Comparison of ENCODE assay signal across 8 mouse cellular contexts in the genomic region with DNA sequence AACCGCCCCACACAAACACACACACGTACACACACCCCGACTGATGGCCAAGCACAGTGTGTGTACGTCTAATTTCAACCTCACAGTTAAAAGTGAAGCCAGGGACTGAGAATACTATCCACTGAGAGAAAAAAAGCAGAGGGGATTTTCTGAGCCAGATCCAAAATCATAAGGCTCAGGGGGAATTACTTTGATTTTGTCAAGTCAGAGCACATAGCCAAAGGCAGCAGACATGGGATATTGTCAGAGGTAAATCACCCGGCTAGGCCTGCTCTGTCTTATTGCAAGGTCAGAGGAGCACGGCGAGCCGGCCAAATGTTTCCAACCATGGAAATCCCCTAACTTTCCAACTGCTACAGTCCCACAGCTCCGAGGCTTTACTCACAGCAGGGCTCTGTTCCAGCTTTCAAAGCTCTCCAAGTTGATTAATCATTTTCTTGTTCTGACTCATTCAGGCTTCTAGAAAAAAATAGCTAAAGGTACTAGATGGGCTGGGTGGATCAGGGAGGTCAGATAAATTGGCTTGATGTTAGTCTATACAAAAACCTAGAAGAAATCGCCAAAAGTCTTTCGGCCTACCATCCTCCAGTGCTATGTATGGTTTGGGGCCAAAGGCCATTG.
DNase-seq lines count a peak whose midpoint lies in the region; ATAC-seq and TF ChIP-seq lines count a peak whose summit lies in the region.

No protein-coding gene starts in this region.

- no peak for TF ChIP-seq CTCF in hindbrain, postnatal 0 days (IDR thresholded peaks at IDR 0.05; ENCODE audit: low read depth)
- TF ChIP-seq CTCF in liver, postnatal 0 days (IDR thresholded peaks at IDR 0.05; ENCODE audit: low read depth): no peak

- no peaks in the 10 kb centered on the region for H3K9me3 ChIP-seq in hindbrain, embryonic 13.5 days
- H3K9me3 ChIP-seq in hindbrain, embryonic 11.5 days (ENCODE audit: control insufficient read depth, low read length): no peaks in the 10 kb centered on the region
- no peaks in the 10 kb centered on the region for H3K9me3 ChIP-seq in hindbrain, postnatal 0 days (ENCODE audit: low read length)
- H3K9me3 ChIP-seq in liver, postnatal 0 days (ENCODE audit: low read length): no peaks in the 10 kb centered on the region

- H3K4me2 ChIP-seq in hindbrain, embryonic 13.5 days: no peak overlapping the region
- no peak overlapping the region for H3K4me2 ChIP-seq in hindbrain, embryonic 11.5 days (replicated peaks; ENCODE audit: low read depth, low read length)
- H3K4me2 ChIP-seq in hindbrain, postnatal 0 days (ENCODE audit: low read depth, low read length): no peak overlapping the region
- no peak overlapping the region for H3K4me2 ChIP-seq in liver, postnatal 0 days (ENCODE audit: low read depth, low read length)

- H3K9ac ChIP-seq in hindbrain, embryonic 13.5 days: no peak overlapping the region
- H3K9ac ChIP-seq in hindbrain, embryonic 11.5 days (ENCODE audit: low read depth, low read length): no peak overlapping the region
- no peak overlapping the region for H3K9ac ChIP-seq in hindbrain, postnatal 0 days (replicated peaks; ENCODE audit: low read length)
- no peak overlapping the region for H3K9ac ChIP-seq in liver, postnatal 0 days (replicated peaks)

- 41% methylated on average over 11 of the region's 11 CpGs for WGBS in hindbrain, embryonic 13.5 days
- WGBS in hindbrain, embryonic 11.5 days: 44% methylated on average over 11 of the region's 11 CpGs
- WGBS in hindbrain, postnatal 0 days: 35% methylated on average over 11 of the region's 11 CpGs
- WGBS in liver, postnatal 0 days (ENCODE audit: insufficient replicate concordance): 67% methylated on average over 11 of the region's 11 CpGs

- H3K4me1 ChIP-seq in hindbrain, embryonic 13.5 days (replicated peaks): no peaks in the 10 kb centered on the region; the same call in 1 of the 2 replicates
- peaks cover 4% of the 10 kb centered on the region; the same call in 1 of the 2 replicates for H3K4me1 ChIP-seq in hindbrain, embryonic 11.5 days (replicated peaks; ENCODE audit: control insufficient read depth, insufficient read depth, low read length)
- H3K4me1 ChIP-seq in hindbrain, postnatal 0 days (ENCODE audit: insufficient read depth, low read length): 0 out of 2 replicates have a peak, but pooled peaks cover 5% of the 10 kb centered on the region
- peaks cover 21% of the 10 kb centered on the region for H3K4me1 ChIP-seq in liver, postnatal 0 days (ENCODE audit: insufficient read depth)

- H3K4me3 ChIP-seq in hindbrain, embryonic 13.5 days: no peak overlapping the region
- no peak overlapping the region for H3K4me3 ChIP-seq in hindbrain, embryonic 11.5 days (ENCODE audit: low read depth, low read length)
- H3K4me3 ChIP-seq in hindbrain, postnatal 0 days (ENCODE audit: low read length): no peak overlapping the region
- no peak overlapping the region for H3K4me3 ChIP-seq in liver, postnatal 0 days (ENCODE audit: low read depth, low read length)

- no peak for ATAC-seq in hindbrain, embryonic 13.5 days (ENCODE audit: low FRiP score)
- ATAC-seq in hindbrain, embryonic 11.5 days (ENCODE audit: low FRiP score): no peak
- ATAC-seq in CD4-positive, CD25-positive, alpha-beta regulatory T cell, adult 4 months: peak; percentile 84
- no peak for ATAC-seq in hindbrain, postnatal 0 days
- ATAC-seq in liver, postnatal 0 days: peak; percentile 63

- no peak for DNase-seq in hindbrain, embryonic 11.5 days (ENCODE audit: low spot score)
- DNase-seq in fat pad, adult 2 months (ENCODE audit: extremely low read depth, low read depth, low spot score): peak; percentile 100
- DNase-seq in hindbrain, postnatal 0 days (ENCODE audit: low spot score): peak; percentile 70
- DNase-seq in liver, postnatal 0 days: peak; percentile 27
- peak; percentile 48 for DNase-seq in testis, postnatal 10 days (ENCODE audit: low spot score)
- DNase-seq in c-Kit-positive CD71-positive TER-119-positive erythroid progenitor cells, embryonic 14.5 days (ENCODE audit: low spot score): no peak

- H3K36me3 ChIP-seq in hindbrain, embryonic 13.5 days: no peaks in the 10 kb centered on the region
- H3K36me3 ChIP-seq in hindbrain, embryonic 11.5 days (ENCODE audit: control insufficient read depth, insufficient read depth, low read length): no peaks in the 10 kb centered on the region
- H3K36me3 ChIP-seq in hindbrain, postnatal 0 days (ENCODE audit: insufficient read depth, low read length): no peaks in the 10 kb centered on the region
- no peaks in the 10 kb centered on the region for H3K36me3 ChIP-seq in liver, postnatal 0 days (replicated peaks; ENCODE audit: insufficient read depth, low read length)

- peak overlapping the region; percentile 32; the same call in 1 of the 2 replicates for H3K27ac ChIP-seq in hindbrain, embryonic 13.5 days
- H3K27ac ChIP-seq in hindbrain, embryonic 11.5 days (ENCODE audit: low read depth, low read length): no peak overlapping the region
- no peak overlapping the region for H3K27ac ChIP-seq in hindbrain, postnatal 0 days
- H3K27ac ChIP-seq in liver, postnatal 0 days (ENCODE audit: low read depth): peak overlapping the region; percentile 49

- no peak for TF ChIP-seq EP300 in liver, postnatal 0 days (IDR thresholded peaks at IDR 0.05; ENCODE audit: low read depth)

- H3K27me3 ChIP-seq in hindbrain, embryonic 13.5 days: no peaks in the 10 kb centered on the region
- H3K27me3 ChIP-seq in hindbrain, embryonic 11.5 days (ENCODE audit: control insufficient read depth, insufficient read depth, low read length): no peaks in the 10 kb centered on the region
- H3K27me3 ChIP-seq in hindbrain, postnatal 0 days (ENCODE audit: insufficient read depth, low read length): no peaks in the 10 kb centered on the region
- no peaks in the 10 kb centered on the region for H3K27me3 ChIP-seq in liver, postnatal 0 days (ENCODE audit: insufficient read depth, low read length)

Comparison
In these comparisons a context has a peak if more than half of its experiments do, and no peak if none do; other contexts are left out.
1. H3K27ac ChIP-seq: peak in hindbrain, embryonic 13.5 days (single experiment) and liver, postnatal 0 days (single experiment); none in hindbrain, embryonic 11.5 days (single experiment) and hindbrain, postnatal 0 days (single experiment).
2. DNase-seq: peak in fat pad, adult 2 months (single experiment), hindbrain, postnatal 0 days (single experiment), liver, postnatal 0 days (single experiment) and testis, postnatal 10 days (single experiment); none in hindbrain, embryonic 11.5 days (single experiment) and c-Kit-positive CD71-positive TER-119-positive erythroid progenitor cells, embryonic 14.5 days (single experiment).
3. ATAC-seq: peak in CD4-positive, CD25-positive, alpha-beta regulatory T cell, adult 4 months (single experiment) and liver, postnatal 0 days (single experiment); none in hindbrain, embryonic 13.5 days (single experiment), hindbrain, embryonic 11.5 days (single experiment) and hindbrain, postnatal 0 days (single experiment).